Mouse (Mus musculus): Measurements from ENCODE around the gene Mobp. TPM values are rescaled to one million over a fixed set of nuclear protein-coding genes. Genes with fewer than 3 reads are reported as not detected.

The Mobp gene
- polyA plus RNA-seq, 1 experiment from 2014 or later: not detected

- Histone ChIP-seq H3K4me2 (no peak overlapping the region), H3K4me1 (replicated peaks) (peaks cover 2% of the 10 kb centered on the region), H3K27ac (no peak overlapping the region), H3K9ac (replicated peaks) (no peak overlapping the region), H3K36me3 (peaks cover 47% of the 10 kb centered on the region), H3K9me3 (no peaks in the 10 kb centered on the region), H3K4me3 (replicated peaks) (no peak overlapping the region), H3K27me3 (no peaks in the 10 kb centered on the region)
- WGBS: 89% methylated on average over 8 of the region's 8 CpGs
- ATAC-seq (ENCODE audit: insufficient number of reproducible peaks, insufficient read depth, low FRiP score, low TSS enrichment, low read depth): no peak
Observed at GRCm38 (mm10) chr9:120116184-120116624, 33.3 kb upstream of the Mobp start.

DNA sequence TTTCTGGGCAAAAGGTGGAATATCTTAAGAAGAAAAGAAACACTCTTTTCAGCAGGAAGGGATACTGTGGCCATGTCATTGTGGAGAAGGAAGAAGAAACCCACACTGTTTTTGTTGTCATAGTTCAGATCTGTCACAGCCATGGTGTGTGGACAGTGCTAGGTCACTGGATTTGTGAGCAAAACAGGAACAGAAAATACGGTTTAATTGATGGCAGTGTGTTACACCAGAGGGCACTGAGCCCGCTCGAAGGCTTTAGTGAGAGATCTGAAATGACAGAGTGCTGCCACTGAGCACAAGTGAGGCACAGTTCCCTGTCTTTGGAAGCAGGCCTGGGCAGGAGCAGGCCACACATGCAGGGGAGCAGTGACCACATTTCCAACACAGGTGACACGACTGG lies 31.3 kb upstream of the Mobp start:
- Histone ChIP-seq H3K9ac (replicated peaks) (no peak overlapping the region), H3K4me2 (no peak overlapping the region), H3K27ac (no peak overlapping the region), H3K4me1 (replicated peaks) (no peaks in the 10 kb centered on the region), H3K9me3 (no peaks in the 10 kb centered on the region), H3K36me3 (peaks cover 61% of the 10 kb centered on the region), H3K4me3 (replicated peaks) (no peak overlapping the region), H3K27me3 (no peaks in the 10 kb centered on the region)
- WGBS: 90% methylated on average over 4 of the region's 4 CpGs
- ATAC-seq (ENCODE audit: insufficient number of reproducible peaks, insufficient read depth, low FRiP score, low TSS enrichment, low read depth): no peak

DNA sequence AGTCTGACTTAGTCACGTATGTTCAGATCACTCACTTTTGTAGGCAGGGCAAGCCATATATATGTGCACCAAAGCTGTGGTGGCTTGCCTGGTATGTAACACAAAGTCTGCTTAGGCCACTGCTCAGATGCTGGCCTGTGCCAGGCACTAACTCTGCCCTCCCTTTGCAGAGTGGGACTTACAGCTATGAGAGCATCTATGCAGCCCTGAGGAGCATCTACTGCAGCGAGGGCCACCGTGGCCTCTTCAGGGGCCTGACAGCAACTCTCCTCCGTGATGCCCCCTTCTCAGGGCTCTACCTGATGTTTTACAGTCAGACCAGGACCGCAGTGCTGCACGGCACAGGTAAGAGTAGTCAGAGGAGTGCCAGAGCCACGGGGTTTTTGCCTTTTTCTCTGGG lies 29.0 kb upstream of the Mobp start:
- no peaks in the 10 kb centered on the region for H3K4me1 ChIP-seq (replicated peaks)
- H3K4me3 ChIP-seq (replicated peaks): no peak overlapping the region
- 90% methylated on average over 7 of the region's 7 CpGs for WGBS
- no peaks in the 10 kb centered on the region for H3K9me3 ChIP-seq
- no peak overlapping the region for H3K4me2 ChIP-seq
- no peak overlapping the region for H3K9ac ChIP-seq (replicated peaks)
- H3K36me3 ChIP-seq: peaks cover 74% of the 10 kb centered on the region
- no peak overlapping the region for H3K27ac ChIP-seq
- H3K27me3 ChIP-seq: no peaks in the 10 kb centered on the region
- no peak for ATAC-seq (ENCODE audit: insufficient number of reproducible peaks, insufficient read depth, low FRiP score, low TSS enrichment, low read depth)

DNA sequence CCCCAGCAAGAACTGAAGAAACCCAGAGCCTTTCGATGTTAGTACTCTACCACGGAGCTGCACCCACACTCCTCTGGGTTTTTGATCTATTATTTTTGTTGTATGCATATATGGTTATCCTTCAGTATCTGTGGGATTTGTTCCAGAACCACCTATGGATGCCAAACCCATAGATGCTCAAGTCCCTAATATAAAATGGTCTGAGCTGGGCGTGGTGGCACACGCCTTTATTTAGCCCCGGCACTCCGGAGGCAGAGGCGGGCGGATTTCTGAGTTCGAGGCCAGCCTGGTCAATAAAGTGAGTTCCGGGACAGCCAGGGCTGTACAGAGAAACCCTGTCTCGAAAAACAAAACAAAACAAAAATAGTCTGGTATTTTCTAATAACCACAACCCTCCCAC lies 22.6 kb upstream of the Mobp start:
- Histone ChIP-seq H3K9ac (replicated peaks) (peak overlapping the region; percentile 56), H3K4me1 (replicated peaks) (peaks cover 15% of the 10 kb centered on the region), H3K9me3 (no peaks in the 10 kb centered on the region), H3K4me3 (replicated peaks) (peak overlapping the region; percentile 99), H3K27me3 (no peaks in the 10 kb centered on the region), H3K4me2 (peak overlapping the region; percentile 53), H3K36me3 (peaks cover 56% of the 10 kb centered on the region), H3K27ac (peak overlapping the region; percentile 85)
- 0 out of 2 replicates have a peak, but pooled peaks have one; percentile 4 for ATAC-seq (ENCODE audit: insufficient number of reproducible peaks, insufficient read depth, low FRiP score, low TSS enrichment, low read depth)
- 63% methylated on average over 11 of the region's 11 CpGs for WGBS

DNA sequence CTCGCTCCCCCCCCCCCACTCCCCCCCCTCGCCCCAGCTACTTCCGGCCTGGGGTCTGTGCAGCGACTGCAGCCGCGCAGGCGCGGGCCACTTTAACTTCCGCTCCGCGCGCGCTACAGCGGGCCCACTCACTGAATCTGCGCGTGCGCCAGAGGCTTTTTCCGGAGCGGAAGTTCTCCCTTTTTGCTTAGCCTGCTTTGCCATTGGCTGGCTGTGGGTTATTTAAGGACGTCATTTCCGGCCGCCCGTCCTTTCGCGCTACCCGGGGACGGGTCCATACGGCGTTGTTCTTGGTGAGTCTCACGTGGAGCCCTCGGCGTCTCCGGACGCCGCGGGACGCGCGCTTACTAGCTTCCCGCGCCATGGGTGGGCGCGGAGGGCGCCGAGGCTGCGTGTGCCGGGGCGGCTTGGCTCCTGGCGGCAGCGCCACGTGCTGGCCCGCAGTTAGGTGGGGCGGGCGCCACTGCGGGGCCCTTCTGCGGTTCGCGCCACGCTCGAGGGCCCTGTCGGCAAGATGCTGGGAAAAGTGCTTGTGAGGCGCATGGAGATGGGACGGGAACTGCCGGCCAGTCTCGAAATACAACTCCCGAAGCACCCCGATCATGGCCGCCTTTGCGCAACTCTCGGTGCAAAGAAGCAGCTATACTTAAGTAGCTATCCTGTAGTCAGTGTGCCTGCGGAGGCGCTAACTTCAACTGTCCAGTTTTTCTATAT lies 21.8 kb upstream of the Mobp start, which contains the start of gene Rpsa:
TSS of gene Rpsa (plus strand) at position 152 of the 714 bp plus-strand sequence.
- H3K9me3 ChIP-seq: no peaks in the 10 kb centered on the region

GRCm38 (mm10) chr9:120129276-120129675 lies 20.2 kb upstream of the Mobp start:
- peak overlapping the region; percentile 99 for H3K4me3 ChIP-seq (replicated peaks)
- H3K27me3 ChIP-seq: no peaks in the 10 kb centered on the region
- no peak overlapping the region for H3K27ac ChIP-seq
- H3K4me2 ChIP-seq: peak overlapping the region; percentile 88
- ATAC-seq (ENCODE audit: insufficient number of reproducible peaks, insufficient read depth, low FRiP score, low TSS enrichment, low read depth): no peak
- 79% methylated on average over 10 of the region's 10 CpGs for WGBS
- H3K36me3 ChIP-seq: peaks cover 50% of the 10 kb centered on the region
- peak overlapping the region; percentile 100 for H3K9ac ChIP-seq (replicated peaks)
- H3K4me1 ChIP-seq (replicated peaks): peaks cover 15% of the 10 kb centered on the region
- H3K9me3 ChIP-seq: no peaks in the 10 kb centered on the region

More for the DNA sequence above, 21.8 kb upstream of the Mobp start, which contains the start of gene Rpsa:
- Histone ChIP-seq H3K4me1 (replicated peaks) (peaks cover 15% of the 10 kb centered on the region), H3K27ac (peak within 1 kb of the TSS; percentile 93), H3K36me3 (peaks cover 59% of the 10 kb centered on the region), H3K27me3 (no peaks in the 10 kb centered on the region), H3K4me2 (peak within 1 kb of the TSS; percentile 88), H3K9ac (replicated peaks) (peak within 1 kb of the TSS; percentile 100), H3K4me3 (replicated peaks) (peak within 1 kb of the TSS; percentile 99)
- peak; percentile 92 for ATAC-seq (ENCODE audit: insufficient number of reproducible peaks, insufficient read depth, low FRiP score, low TSS enrichment, low read depth)
- under 1% methylated on average over 67 of the region's 72 CpGs for WGBS

DNA sequence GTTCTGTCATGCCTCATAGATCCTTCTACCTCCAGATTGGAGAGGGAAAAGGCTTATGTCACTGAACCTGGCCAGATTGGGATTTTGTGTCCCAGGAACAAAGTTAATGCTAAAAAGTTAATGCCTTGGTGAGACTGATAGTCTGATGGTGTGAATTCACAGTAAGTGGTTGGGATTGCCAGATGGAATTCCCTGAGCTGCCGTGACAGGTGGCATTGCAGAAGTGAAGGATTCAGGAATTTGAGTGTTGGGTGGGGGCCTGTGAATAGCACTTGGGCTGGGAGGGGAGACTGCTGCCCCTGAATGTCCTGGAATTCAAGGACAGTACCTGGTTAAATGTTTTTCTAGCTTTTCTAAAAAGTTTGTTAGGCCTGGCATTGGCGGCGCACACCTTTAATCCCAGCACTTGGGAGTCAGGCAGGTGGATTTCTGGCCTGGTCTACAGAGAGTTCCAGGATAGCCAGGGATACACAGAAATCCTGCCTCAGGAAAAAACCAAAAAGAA lies 17.7 kb upstream of the Mobp start:
- 90% methylated on average over 3 of the region's 3 CpGs for WGBS
- no peak overlapping the region for H3K9ac ChIP-seq (replicated peaks)
- H3K36me3 ChIP-seq: peaks cover 47% of the 10 kb centered on the region
- no peaks in the 10 kb centered on the region for H3K9me3 ChIP-seq
- no peak overlapping the region for H3K4me3 ChIP-seq (replicated peaks)
- H3K4me1 ChIP-seq (replicated peaks): peaks cover 14% of the 10 kb centered on the region
- no peak for ATAC-seq (ENCODE audit: insufficient number of reproducible peaks, insufficient read depth, low FRiP score, low TSS enrichment, low read depth)
- no peak overlapping the region for H3K27ac ChIP-seq
- H3K27me3 ChIP-seq: no peaks in the 10 kb centered on the region
- H3K4me2 ChIP-seq: no peak overlapping the region

GRCm38 (mm10) chr9:120132980-120133754 lies 16.3 kb upstream of the Mobp start:
- no peak overlapping the region for H3K9ac ChIP-seq (replicated peaks)
- H3K36me3 ChIP-seq: peaks cover 47% of the 10 kb centered on the region
- peak overlapping the region; percentile 23 for H3K27ac ChIP-seq
- peaks cover 11% of the 10 kb centered on the region for H3K4me1 ChIP-seq (replicated peaks)
- no peak for ATAC-seq (ENCODE audit: insufficient number of reproducible peaks, insufficient read depth, low FRiP score, low TSS enrichment, low read depth)
- no peak overlapping the region for H3K4me2 ChIP-seq
- no peaks in the 10 kb centered on the region for H3K27me3 ChIP-seq
- no peaks in the 10 kb centered on the region for H3K9me3 ChIP-seq
- WGBS: 36% methylated on average over 8 of the region's 8 CpGs
- no peak overlapping the region for H3K4me3 ChIP-seq (replicated peaks)

- no peak for ATAC-seq (ENCODE audit: insufficient number of reproducible peaks, insufficient read depth, low FRiP score, low TSS enrichment, low read depth)
- 46% methylated on average over 6 of the region's 6 CpGs for WGBS
Observed at GRCm38 (mm10) chr9:120133755-120134475, 15.6 kb upstream of the Mobp start.

DNA sequence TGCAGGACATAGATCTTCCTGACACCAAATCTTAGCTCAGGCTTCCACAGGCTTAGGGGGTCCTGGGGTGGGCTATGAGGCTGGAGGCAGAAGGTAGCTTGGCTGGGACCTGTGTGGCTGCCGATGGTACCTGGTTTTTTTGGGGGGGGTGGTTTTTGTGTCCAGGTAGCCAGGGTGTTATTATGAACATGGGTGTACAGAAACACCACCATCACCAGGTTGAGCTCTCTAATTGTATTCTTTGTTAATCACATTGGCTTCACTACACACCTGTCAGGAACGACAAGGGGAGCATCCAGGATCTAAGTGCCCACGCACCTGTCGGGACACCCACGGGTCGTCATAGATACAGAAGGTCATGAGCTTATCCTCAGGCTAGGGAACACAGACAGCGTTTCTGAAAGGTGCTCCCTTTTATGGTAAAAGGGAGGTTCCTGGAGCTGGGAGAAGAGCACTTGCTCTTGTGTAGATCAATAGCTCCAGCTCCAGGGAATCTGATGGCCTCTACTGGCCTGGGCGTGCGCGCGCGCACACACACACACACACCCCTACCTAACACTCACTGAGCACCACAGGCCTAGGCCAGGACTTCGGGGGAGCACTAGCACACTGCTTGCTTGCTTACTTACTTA lies 14.9 kb upstream of the Mobp start:
- ATAC-seq (ENCODE audit: insufficient number of reproducible peaks, insufficient read depth, low FRiP score, low TSS enrichment, low read depth): no peak; the same call in 1 of the 2 replicates
- Histone ChIP-seq H3K36me3 (peaks cover 35% of the 10 kb centered on the region), H3K27ac (no peak overlapping the region), H3K27me3 (no peaks in the 10 kb centered on the region), H3K4me3 (replicated peaks) (no peak overlapping the region), H3K4me2 (no peak overlapping the region), H3K9me3 (no peaks in the 10 kb centered on the region), H3K4me1 (replicated peaks) (no peaks in the 10 kb centered on the region), H3K9ac (replicated peaks) (no peak overlapping the region)
- 85% methylated on average over 13 of the region's 13 CpGs for WGBS

More at GRCm38 (mm10) chr9:120133755-120134475, 15.6 kb upstream of the Mobp start:
- H3K9me3 ChIP-seq: no peaks in the 10 kb centered on the region
- H3K36me3 ChIP-seq: peaks cover 43% of the 10 kb centered on the region
- H3K27me3 ChIP-seq: no peaks in the 10 kb centered on the region
- peaks cover 5% of the 10 kb centered on the region for H3K4me1 ChIP-seq (replicated peaks)
- H3K27ac ChIP-seq: no peak overlapping the region
- H3K4me2 ChIP-seq: no peak overlapping the region
- no peak overlapping the region for H3K9ac ChIP-seq (replicated peaks)
- no peak overlapping the region for H3K4me3 ChIP-seq (replicated peaks)
